Mouse (Mus musculus): ENCODE data around the gene Adh4.
A peak's percentile ranks its signal among the peaks of the same experiment; 100 is the strongest.
"Not testable (repeated sequence)": the region's sequence is repeated elsewhere in the genome, so short reads cannot be mapped to it uniquely, and the experiment has no call there.

Adh4 gene

DNA sequence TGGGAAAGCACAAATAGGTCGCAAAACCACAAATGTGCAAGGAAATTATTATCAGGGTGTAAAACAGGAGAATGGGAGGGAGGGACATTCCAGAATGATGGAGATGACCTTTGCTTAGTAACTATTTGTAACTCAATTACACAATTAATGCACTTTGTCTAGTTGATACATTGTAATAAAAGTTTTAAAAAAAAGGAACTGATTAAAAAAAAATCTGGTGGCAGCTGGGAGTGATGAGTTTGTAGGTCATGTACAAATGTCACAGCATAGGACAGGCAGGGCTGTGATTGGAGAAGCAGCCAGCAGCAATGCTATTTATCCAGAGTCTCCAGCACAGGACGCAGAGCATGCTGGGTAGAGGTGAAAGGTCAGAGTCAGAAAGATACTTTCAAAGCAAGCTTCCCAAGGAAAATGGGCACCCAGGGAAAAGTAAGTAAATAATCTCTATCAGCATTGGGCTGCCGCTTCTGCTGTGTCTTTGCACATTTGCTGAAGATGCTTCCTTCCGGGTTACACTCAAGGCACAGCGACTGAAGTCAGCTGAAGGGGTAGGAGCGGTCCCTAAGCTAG, at the start of gene Adh4:
Gene Adh4, plus strand, starts transcription at position 346 of the 570 bp plus-strand sequence.
- no peak for DNase-seq (ENCODE audit: low spot score)

DNA sequence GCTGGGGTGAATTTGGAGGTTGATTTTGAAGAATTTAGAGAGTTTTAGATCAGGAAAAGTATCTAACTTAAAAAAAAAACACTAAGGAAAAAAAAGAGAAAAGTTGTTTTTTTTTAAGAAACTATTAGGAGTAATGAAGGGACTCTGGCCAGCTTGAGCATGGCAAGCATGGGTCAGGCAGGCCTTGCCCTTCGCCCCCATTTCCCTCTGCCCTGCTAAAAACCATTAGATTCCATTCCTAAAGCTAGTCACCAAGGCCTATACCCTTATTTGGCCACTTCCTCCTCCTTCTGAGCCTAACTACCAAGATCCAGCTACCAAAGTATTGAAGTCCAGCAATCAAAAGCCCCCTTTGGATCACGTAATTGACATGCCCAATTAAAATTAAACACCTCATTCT, 49.1 kb upstream of the Adh4 start:
- no peak for DNase-seq (ENCODE audit: low spot score)

DNA sequence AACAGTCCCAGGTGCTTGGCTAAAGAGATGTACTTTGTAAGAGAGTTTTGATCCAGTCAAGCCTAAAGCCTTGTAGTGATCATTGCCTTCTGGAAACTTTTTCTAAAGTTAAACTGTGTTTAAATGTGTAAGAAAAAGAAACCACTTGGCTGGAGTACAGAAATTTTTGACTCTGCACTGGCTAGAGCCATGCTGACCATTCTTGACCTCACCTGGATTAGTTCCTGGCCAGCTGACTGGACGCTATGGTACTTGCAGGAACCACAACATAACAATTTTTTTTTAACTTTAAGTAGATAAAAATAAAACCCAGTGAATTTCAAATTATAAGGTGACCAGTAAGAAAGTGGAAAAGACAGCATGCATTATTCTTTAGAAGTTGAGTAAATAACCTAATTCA, 45.7 kb upstream of the Adh4 start:
- DNase-seq (ENCODE audit: low spot score): no peak

GRCm38 (mm10) chr3:138370289-138370688, 45.0 kb upstream of the Adh4 start:
- not testable (repeated sequence) for DNase-seq (ENCODE audit: low spot score)

- DNase-seq (ENCODE audit: low spot score): no peak
Measured at GRCm38 (mm10) chr3:138373920-138374319, 41.3 kb upstream of the Adh4 start.

DNA sequence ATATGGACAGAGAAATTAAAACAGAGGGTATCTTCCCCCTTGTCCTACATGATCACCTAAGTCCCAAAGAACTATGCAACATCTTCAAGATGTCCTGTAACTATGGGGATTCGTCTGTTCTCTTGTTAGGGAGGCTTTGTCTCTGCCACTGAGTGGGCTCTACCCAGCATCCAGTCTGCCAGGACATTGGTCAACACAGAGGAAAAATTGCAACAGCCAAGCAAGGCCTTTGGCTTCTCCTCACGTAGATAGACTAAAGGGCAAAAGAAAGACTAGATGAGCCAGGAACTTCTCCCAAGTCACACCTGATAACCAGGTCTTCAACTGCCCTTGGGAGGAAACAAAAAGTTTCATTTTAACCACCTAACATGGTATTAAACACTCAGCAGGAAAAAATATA, 40.1 kb upstream of the Adh4 start:
- DNase-seq (ENCODE audit: low spot score): no peak

DNA sequence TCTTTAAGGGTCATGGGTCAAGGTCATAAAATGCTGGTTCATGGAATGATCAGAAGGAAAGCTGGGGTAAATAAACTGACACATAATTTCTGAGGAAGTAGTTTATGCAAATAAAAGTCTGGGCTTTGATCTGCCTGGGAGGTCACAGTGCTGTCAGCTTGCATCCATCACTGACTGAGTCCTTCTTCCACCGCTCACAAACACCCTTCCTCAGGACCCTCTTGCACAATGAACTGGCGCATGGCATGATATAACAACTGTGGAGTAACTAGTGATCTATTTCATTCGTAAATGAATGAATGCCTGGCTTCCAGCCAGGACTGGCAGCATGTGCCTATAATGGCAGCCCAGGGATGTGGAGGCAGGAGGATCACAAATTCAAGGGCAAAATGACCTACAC, 34.1 kb upstream of the Adh4 start:
- DNase-seq (ENCODE audit: low spot score): no peak

- DNase-seq (ENCODE audit: low spot score): no peak
Measured at GRCm38 (mm10) chr3:138387155-138387554, 28.1 kb upstream of the Adh4 start.

DNA sequence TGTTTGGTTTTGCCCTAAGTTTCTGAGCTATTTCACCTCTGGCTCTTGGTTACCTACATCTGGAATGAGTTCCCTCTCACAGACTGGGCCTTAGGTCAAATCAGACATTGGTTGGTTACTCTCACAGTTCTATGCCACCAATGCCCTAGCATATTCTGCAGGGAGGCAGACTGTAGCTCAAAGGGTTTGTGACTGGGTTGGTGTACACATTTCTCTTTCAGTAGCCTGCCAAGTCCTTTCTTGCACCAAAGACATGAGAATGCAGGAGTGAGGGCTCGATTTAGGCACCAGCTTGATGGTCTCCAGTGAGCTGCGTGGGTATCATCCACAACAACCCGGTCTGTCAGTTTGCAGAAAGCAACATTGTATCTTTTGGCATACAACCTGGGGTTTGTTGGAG, 10.4 kb upstream of the Adh4 start:
- DNase-seq (ENCODE audit: low spot score): no peak

DNA sequence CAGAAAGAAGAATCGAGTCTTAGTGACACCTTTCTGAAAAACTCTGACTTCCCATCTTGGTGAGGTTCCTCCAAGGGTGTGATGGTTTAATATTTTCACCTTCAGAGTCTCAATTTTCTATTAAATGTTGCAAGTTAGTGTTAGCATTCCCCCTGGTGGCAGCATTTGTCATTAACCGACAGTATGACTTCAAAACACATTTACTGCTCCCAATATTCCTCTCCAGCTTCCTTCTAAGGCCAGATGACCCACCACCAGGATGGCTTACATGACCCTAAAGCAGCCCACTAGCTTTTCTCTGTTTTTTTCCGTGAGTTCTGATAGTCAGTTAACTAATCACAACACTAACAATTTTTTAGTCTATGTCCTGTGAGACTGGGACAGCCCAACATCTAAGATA, 9.9 kb upstream of the Adh4 start:
- DNase-seq (ENCODE audit: low spot score): no peak

DNA sequence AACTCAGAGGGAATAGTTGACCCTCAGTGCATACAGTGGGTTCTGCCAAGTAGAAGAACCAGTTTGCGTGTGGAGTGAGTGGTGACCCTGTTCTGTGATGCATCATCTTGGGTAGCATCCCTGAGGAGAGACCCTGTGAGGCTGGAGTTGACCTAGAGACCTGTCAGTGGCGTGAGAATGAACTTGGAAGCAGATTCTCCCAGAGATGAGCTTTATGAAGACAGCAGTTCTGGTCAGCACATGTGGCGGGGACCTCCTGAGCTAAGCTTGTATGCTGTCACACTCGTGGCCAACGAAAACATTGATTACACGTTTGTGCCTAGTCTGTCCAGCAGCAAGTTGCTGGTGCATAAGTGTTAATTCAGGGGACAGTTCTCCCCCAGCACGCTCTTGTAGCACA, 9.4 kb upstream of the Adh4 start:
- DNase-seq (ENCODE audit: low spot score): no peak

DNA sequence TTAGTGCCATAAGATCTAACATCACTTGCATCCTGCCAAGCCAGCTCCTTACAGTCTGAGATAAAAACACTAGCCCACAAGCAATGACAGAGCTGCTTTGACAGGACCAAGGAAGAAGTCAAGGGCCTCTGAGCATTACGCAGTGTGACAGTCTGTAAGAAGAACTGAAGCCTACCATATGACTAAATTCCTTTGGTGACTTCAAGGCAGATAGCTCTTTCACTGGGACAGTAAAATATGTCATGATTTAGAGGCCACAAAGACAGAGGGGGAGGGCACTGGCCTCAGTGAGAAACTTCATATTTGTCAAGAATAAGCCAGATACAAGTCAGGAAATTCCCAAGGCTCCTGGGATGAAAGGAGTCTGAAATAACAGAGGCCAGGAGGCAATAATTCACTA, 7.3 kb upstream of the Adh4 start:
- DNase-seq (ENCODE audit: low spot score): no peak

- no peak for DNase-seq (ENCODE audit: low spot score)
Measured at GRCm38 (mm10) chr3:138409585-138409984, 5.7 kb upstream of the Adh4 start.

DNA sequence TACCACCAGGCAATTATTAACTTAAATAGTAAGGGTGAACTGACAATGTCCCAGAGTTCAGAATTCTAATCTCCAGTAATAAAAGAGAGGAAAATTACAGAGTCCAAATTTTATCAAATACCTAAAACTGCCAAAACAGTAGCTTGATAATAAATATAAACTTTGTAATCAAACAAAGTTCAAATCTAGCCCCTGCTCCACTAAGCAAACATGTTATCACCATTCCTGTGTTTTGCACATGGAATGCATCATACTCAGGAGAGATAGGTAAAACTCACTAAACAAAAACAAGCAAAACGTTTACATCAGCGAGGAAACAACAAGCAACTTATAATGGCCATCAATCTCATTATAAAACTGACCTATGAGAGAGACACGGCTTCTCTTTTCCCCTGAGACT, 5.1 kb upstream of the Adh4 start:
- DNase-seq (ENCODE audit: low spot score): no peak

- no peak for DNase-seq (ENCODE audit: low spot score)
Measured at GRCm38 (mm10) chr3:138419369-138419768, 4.1 kb downstream of the Adh4 start.

GRCm38 (mm10) chr3:138420385-138420784, 5.1 kb downstream of the Adh4 start:
- DNase-seq (ENCODE audit: low spot score): no peak

DNA sequence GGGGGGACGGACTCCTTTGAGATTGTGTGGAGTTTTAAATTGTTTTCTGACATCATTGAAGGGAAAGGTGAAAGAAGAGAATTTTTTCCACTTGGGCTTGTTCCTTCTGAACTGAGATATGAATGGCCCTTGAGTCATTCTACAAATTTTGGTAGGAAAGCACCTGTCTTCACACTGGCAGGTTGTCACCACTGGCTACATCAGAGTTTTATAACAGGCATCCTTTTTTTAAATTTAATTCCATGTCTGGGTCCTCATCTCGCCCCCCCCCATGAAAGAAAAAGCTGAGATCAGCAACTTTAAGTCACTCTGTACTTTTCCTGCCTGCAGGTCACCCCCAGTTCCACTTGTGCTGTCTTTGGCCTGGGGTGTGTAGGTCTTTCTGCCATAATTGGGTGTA, 8.4 kb downstream of the Adh4 start:
- DNase-seq (ENCODE audit: low spot score): no peak

DNA sequence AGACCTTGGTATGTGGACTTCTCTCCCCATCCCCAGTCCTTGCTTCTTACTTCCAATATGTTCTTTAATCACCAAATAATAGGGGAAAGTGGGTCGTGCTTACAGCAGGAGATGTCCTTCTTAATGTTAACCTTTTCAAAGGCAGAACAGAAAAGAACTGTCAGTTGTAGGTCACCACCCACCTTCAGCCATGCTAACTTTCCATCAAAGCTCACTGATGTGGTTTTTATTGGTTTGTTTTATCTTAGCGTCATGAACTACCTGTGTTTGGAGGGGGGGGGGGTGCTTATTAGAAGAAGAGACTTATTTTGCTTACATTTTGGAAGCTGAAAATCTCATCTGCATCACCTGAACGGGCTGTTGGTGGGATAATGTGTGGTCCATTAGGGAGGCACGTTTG, 9.0 kb downstream of the Adh4 start:
- DNase-seq (ENCODE audit: low spot score): no peak

- no peak for DNase-seq (ENCODE audit: low spot score)
Measured at GRCm38 (mm10) chr3:138430360-138430976, 15.2 kb downstream of the Adh4 start.

- DNase-seq (ENCODE audit: low spot score): no peak
Measured at GRCm38 (mm10) chr3:138431835-138432234, 16.6 kb downstream of the Adh4 start.

GRCm38 (mm10) chr3:138438716-138439115, 23.4 kb downstream of the Adh4 start:
- no peak for DNase-seq (ENCODE audit: low spot score)

GRCm38 (mm10) chr3:138442203-138442602, 26.9 kb downstream of the Adh4 start:
- no peak for DNase-seq (ENCODE audit: low spot score)

DNA sequence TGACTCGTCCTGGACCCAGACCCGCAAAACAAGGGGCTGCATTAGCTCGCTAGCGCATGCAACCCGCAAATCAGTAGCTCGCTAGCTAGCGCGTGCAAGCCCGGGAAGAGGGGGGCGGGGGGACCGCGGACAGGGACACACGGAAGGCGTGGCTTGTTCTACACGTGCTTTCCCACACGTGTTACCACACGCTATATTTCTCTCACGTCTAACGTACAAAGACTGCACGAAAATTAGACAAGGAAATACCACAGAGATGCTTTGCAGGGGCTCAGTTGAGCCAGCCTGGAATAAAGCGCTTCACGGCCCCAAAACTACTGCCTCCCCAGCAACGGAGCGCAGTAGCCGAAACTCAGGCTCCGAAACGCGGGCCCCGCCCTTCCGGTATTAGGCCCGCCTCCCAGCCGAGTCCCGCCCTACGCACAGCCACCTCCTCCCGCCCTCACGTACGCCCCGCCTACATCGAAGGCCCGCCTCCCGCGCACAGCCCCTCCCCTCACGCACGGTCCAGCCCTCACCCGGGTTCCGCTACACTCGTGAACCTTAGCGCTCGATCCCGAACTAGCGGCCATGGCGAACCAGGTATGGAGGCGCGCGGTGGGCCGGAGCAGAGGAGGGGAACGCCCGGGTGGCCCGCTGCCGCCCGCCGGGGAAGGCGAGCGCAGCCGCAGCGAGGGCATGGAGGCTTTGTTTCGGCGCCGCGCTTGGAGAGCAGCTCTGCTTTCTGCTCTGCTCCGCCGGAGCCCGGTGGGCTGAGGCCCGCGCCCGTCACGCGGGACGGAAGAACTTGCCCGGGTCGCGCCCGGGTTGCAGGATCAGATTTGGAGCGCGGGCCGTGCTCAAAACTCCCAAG, 27.6 kb downstream of the Adh4 start, which contains the start of gene Adh5:
Gene Adh5, plus strand, starts transcription at position 482 of the 853 bp plus-strand sequence.
- peak; percentile 96 for DNase-seq (ENCODE audit: low spot score)

- no peak for DNase-seq (ENCODE audit: low spot score)
Measured at GRCm38 (mm10) chr3:138443465-138443771, 28.2 kb downstream of the Adh4 start.
